8 mouse cellular contexts compared by ENCODE assay signal in genomic region chr5:31220448-31221303, GRCm38 (mm10). TPM values are rescaled to one million over a fixed set of nuclear protein-coding genes. Genes with fewer than 3 reads are reported as not detected.
DNase-seq lines count a peak whose midpoint lies in the region; ATAC-seq and TF ChIP-seq lines count a peak whose summit lies in the region.

Ppm1g (minus strand) TSS chr5:31220687.

- peak; percentile 96 for ATAC-seq in hindbrain, postnatal 0 days

- no peaks in the 10 kb centered on the region for H3K36me3 ChIP-seq in hindbrain, postnatal 0 days (ENCODE audit: insufficient read depth, low read length)
- peaks cover 6% of the 10 kb centered on the region for H3K36me3 ChIP-seq in megakaryocyte, embryonic 14.5 days (replicated peaks; ENCODE audit: low read length)

- peak; percentile 10; the same call in 1 of the 2 replicates for TF ChIP-seq CTCF in gastrocnemius, adult 2 months (IDR thresholded peaks at IDR 0.05)
- no peak; the same call in 1 of the 2 replicates for TF ChIP-seq CTCF in hindbrain, postnatal 0 days (IDR thresholded peaks at IDR 0.05; ENCODE audit: low read depth)

- no peaks in the 10 kb centered on the region for H3K4me1 ChIP-seq in hindbrain, postnatal 0 days (ENCODE audit: insufficient read depth, low read length)
- peaks cover 31% of the 10 kb centered on the region for H3K4me1 ChIP-seq in megakaryocyte, embryonic 14.5 days

- H3K27me3 ChIP-seq in hindbrain, postnatal 0 days (ENCODE audit: insufficient read depth, low read length), result no peaks in the 10 kb centered on the region
- H3K27me3 ChIP-seq in megakaryocyte, embryonic 14.5 days (replicated peaks), result no peaks in the 10 kb centered on the region

- intact Hi-C loops in gastrocnemius, adult 2 months (cut with DNase I), result loop anchor here (2.0 to 5.0 kb wide), 3 partner anchors 18 to 38 kb away; partner anchors contain the start of genes Gm9970, Gtf3c2, Nrbp1 and Zfp513

- peak within 1 kb of the TSS; percentile 84 for H3K4me2 ChIP-seq in hindbrain, postnatal 0 days (ENCODE audit: low read depth, low read length)

- peak within 1 kb of the TSS; percentile 93 for H3K9ac ChIP-seq in hindbrain, postnatal 0 days (replicated peaks; ENCODE audit: low read length)

- peak within 1 kb of the TSS; percentile 98 for H3K4me3 ChIP-seq in gastrocnemius, adult 2 months
- peak within 1 kb of the TSS; percentile 94 for H3K4me3 ChIP-seq in hindbrain, postnatal 0 days (ENCODE audit: low read length)
- peak within 1 kb of the TSS; percentile 99 for H3K4me3 ChIP-seq in megakaryocyte, embryonic 14.5 days (replicated peaks)

- peak; percentile 87 for DNase-seq in WW6 (ENCODE audit: low read depth, low spot score)
- DNase-seq in cerebellum, postnatal 4 days (ENCODE audit: low spot score in 2 of 2), result peak; percentile 98 to 99
- DNase-seq in gastrocnemius, adult 2 months, result peak; percentile 99
- peak; percentile 99 for DNase-seq in hindbrain, postnatal 0 days (ENCODE audit: low spot score)
- DNase-seq in left cerebral cortex, adult 8-10 months (ENCODE audit: low spot score in 2 of 2), result peak; percentile 88 to 93
- peak; percentile 97 for DNase-seq in right cerebral cortex, postnatal 10 days (ENCODE audit: low spot score in 2 of 2)
- peak; percentile 99 for DNase-seq in urinary bladder, postnatal 25 days (ENCODE audit: low spot score)

- peak within 1 kb of the TSS; percentile 96 for H3K27ac ChIP-seq in gastrocnemius, adult 2 months
- peak within 1 kb of the TSS; percentile 96 for H3K27ac ChIP-seq in hindbrain, postnatal 0 days

- WGBS in hindbrain, postnatal 0 days, result 2% methylated on average over 52 of the region's 70 CpGs

- H3K9me3 ChIP-seq in hindbrain, postnatal 0 days (ENCODE audit: low read length), result no peaks in the 10 kb centered on the region
- no peaks in the 10 kb centered on the region for H3K9me3 ChIP-seq in megakaryocyte, embryonic 14.5 days

RNA-seq across cellular contexts. Expression of gene Ppm1g, which starts in this region (rescaled TPM):
- total RNA-seq in gastrocnemius, adult 2 months (2021), result 10 to 100 TPM; 41.1 to 45.7 TPM
- 67.4 and 90.4 TPM in 2 replicates for total RNA-seq in hindbrain, postnatal 0 days (2014; rRNA removed)
- polyA plus RNA-seq in hindbrain, postnatal 0 days (2015; fragmentation: Nextera tagmentation; extraction: Ambion mirVana), result 155 and 157 TPM in 2 replicates
- 10 to 100 TPM; 64.9 to 77.9 (median 75.5) TPM for total RNA-seq in left cerebral cortex, adult 8-10 months (2022)
- 188 and 232 TPM in 2 replicates for polyA plus RNA-seq in megakaryocyte, embryonic 14.5 days (2012; ENCODE audit: insufficient read depth, low replicate concordance)

Comparison
In these comparisons a context has a peak if more than half of its experiments do, and no peak if none do; other contexts are left out.
1. Peak in every context shown above with its lines: DNase-seq, ATAC-seq, H3K4me3 ChIP-seq and H3K27ac ChIP-seq.